Mouse (Mus musculus) erythroid progenitor cell, adult 5-6 weeks (primary cell): ENCODE measurements around the gene Cdc37l1. TPM values are rescaled to one million over a fixed set of nuclear protein-coding genes. Genes with fewer than 3 reads are reported as not detected.

ENCODE experiments used
- ATAC-seq: replicated peaks from 2 replicates; pipeline ENCODE4 v1.8.0; 2016; ENCODE audit warnings: moderate number of reproducible peaks, mild to moderate bottlenecking, moderate TSS enrichment, inconsistent platforms; ENCODE audit not compliant: poor library complexity, low FRiP score, severe bottlenecking
- total RNA-seq, 2 experiments: library from RNA; stranded (forward) in 1 of 2; stranded (reverse) in 1 of 2; fragments of 150-400 nt in 1 of 2; fragments of 186-747, 209-891 nt in 1 of 2; gene quantifications; 2 replicates each; pipeline versions ENCODE4 v1.2.3 to v1.2.4; 2015 to 2017; ENCODE audit warnings: low replicate concordance in 2 of 2

The Cdc37l1 gene
- 43.2 and 45.4 TPM in 2 replicates for total RNA-seq (2015; ENCODE audit: low replicate concordance)
- 41.8 and 53.5 TPM in 2 replicates for total RNA-seq (2017; ENCODE audit: low replicate concordance)

DNA sequence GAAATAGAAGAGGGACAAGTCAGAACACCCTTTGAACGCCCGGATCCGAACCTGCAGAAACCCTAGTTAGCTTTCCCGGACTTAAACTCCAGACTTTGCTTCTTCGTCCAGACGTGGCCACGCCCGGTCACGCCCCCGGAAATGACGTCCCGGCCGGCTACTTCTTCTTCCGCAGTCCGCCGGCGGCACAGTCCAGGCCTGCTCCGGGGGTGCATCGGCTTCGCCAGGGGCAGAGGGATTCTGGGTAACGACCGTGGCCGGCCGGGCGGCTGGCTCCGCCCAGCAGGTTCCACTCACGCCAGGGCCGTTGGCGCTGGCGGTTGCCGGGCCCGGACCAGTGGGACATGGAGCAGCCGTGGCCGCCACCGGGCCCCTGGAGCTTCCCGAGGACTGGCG lies at the start of gene Cdc37l1:
Cdc37l1 (plus strand) TSS at position 159 of the 396 bp plus-strand sequence.
- peak; percentile 99 for ATAC-seq

DNA sequence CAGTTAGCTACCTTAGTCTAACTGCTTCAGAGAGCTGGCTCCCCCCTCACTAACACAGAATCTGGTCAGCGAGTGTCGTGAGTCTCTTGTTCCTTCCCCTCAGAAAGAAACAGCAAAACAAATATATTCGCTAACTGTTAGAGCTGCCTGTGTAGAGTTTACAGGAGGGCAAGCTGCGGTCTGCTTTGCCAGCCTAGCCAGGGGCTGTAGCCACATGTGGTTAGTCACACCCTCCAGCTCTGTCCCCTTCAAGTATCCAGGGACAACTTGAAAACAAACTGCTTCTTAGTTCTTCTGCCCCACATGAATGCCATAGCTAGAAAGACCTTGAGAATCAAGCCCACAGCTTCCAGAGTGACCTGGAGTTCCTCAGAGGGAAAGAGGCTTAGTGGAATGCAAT lies 48.9 kb upstream of the Cdc37l1 start:
- no peak for ATAC-seq

- ATAC-seq: no peak
Observed at GRCm38 (mm10) chr19:28946782-28947181, 43.4 kb upstream of the Cdc37l1 start.

DNA sequence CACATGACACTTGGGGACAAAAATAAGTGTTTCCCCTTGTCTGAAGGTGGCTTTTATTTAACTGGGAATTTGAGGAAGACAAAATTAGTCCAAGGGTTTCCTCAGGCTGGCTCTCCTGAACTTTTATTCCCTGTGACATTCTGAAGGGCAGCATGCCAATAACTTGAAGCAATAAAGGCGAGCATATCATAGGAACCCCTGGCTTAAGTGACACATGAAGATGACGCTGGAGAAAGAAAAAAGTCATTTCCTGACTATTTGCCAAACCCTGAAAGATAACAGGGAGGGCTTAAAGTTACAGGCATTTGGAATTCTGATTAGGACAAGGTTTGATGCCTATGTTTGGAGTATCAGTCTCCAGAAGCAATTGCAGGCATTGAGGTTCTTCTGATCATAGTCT lies 42.8 kb upstream of the Cdc37l1 start:
- no peak for ATAC-seq

DNA sequence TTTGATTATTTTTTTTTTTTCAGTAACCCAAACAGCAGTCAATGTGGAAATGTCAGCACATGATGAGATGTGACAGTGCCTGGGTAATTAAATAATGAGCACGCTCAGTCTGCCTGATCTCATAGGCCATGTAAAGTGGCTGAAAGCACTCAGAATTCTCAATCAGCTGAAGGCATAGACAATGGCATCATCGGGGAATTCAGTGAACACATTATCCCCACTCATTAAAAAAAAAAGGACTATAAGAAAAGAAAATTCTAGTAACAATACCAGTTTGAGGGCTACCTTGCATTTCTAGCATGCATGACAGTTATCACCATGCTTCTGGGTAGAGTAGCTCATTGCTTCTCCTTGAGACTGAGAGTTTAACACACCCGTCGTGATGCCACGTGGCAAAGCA lies 38.9 kb upstream of the Cdc37l1 start:
- no peak for ATAC-seq

DNA sequence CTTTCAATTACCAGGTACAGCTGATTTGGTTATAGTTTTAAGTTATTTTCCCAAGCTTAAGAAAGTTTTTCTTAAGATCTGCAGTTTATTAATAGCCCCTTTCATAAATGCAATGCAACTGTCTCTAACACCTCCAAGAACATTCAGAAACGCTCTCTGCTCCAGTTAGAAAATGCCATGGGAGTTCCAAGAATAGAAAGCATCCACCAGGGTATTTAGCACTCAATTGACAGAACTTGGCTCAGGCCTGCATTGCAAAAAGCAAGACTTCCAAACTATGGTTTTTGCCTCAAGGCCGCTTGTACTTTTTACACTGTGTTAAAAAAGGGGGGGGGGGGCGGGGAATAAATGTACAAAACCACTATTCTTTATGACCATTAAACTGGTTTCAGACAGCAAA lies 27.0 kb upstream of the Cdc37l1 start:
- ATAC-seq: no peak

- ATAC-seq: no peak
Observed at GRCm38 (mm10) chr19:28963513-28963841, 26.7 kb upstream of the Cdc37l1 start.

GRCm38 (mm10) chr19:28963842-28964551 lies 26.2 kb upstream of the Cdc37l1 start, which contains the start of gene Plpp6:
Gene Plpp6, plus strand, starts transcription at chr19:28963953.
- peak; percentile 85 for ATAC-seq

- no peak for ATAC-seq
Observed at GRCm38 (mm10) chr19:28964552-28964903, 25.6 kb upstream of the Cdc37l1 start.

DNA sequence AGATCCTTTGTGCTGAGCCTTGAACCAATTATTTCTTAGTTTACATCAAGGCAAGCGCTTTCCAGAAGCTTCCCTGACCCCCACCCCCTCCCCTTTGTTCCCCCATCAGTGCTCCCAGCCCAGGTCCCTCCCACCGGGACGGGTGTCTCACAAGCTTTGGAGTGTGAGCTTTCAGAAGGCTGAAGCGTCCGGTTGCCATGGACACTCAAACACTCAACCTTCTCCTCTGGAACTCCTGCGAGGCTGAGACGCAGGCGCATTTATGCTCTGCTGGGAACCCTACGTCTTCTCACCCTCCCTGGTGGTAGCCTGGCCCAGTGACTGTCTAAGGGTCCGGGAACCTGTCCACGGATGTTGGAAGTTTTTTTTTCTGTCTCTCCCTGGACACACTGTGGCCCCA lies 22.5 kb upstream of the Cdc37l1 start, which contains the start of gene 4430402I18Rik:
4430402I18Rik (minus strand) TSS at position 149 of the 400 bp plus-strand sequence.
- ATAC-seq: no peak

GRCm38 (mm10) chr19:28968178-28968577 lies 22.0 kb upstream of the Cdc37l1 start:
- no peak for ATAC-seq

- ATAC-seq: no peak
Observed at GRCm38 (mm10) chr19:28969231-28969630, 20.9 kb upstream of the Cdc37l1 start.

DNA sequence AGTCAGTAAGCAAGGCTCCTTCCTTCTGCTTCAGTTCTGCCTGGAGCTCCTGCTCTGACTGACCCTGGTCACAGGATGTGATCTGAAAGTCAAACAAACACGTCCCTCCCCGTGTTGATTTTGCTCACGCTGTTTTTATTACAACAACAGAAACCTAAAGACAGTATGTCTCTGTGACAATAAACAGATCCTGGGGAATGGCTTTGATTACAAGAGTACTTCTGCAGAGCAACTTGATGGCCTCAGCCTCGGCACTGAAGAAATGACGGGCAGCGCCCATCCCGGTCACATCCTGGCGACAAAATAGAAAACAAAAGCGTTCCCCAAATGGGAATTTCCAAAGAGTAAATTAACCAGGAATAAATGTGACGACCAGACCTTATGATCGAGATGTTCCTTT lies 19.9 kb upstream of the Cdc37l1 start:
- ATAC-seq: no peak

GRCm38 (mm10) chr19:28974862-28975611 lies 15.1 kb upstream of the Cdc37l1 start:
- peak; percentile 82 for ATAC-seq

DNA sequence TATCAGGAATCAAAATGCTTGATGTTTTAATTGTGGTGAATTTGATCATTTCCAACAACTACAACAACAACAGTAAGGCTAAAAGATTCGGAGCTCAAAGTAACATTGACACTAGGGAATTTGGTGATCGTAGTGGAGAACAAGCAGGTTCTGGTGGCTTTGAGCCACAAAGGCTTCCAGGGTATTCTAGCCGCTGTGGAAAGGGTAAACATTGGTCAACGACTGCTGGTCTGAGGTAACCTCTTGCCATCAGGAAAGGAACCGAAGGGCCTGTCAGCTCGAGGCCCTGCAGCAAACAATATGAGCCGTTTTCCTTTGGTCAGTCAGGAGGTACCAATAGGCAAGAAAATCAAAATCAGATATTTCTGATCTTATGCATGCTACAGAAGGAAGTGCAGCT lies 7.5 kb upstream of the Cdc37l1 start:
- no peak for ATAC-seq

- ATAC-seq: no peak
Observed at GRCm38 (mm10) chr19:28989515-28989914, 637 bp upstream of the Cdc37l1 start.

DNA sequence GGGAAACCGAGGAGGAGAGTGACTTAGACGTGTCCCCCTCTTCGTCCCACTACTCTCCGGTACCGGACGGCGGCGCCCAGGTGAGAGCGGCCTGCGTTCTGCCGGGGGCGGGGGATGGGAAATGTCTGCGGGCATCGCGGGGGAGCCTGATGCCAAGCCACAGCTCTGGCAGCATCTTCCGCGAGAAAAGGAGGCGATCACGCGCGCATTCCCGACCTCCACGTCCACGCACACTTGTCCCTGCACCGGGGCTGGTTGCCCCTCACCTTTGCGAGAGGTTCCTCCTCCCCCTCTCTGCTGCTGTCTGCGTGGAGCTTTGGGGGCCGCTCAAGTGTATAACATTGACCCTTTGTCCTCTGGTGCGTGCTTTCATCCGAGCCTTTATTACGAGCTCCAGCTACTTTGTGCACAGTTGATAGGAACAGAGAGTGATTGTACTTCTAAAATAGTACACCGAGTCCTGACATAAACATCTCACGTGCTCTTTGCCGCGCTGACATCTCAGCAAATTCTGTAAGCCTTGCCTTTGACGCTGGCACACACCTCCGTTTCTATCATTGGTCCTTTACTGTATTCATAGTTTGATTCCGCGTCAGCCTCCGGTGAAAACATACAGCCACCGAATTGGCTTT lies 554 bp downstream of the Cdc37l1 start:
- peak; percentile 21 for ATAC-seq

GRCm38 (mm10) chr19:28991391-28991790 lies 1.2 kb downstream of the Cdc37l1 start:
- no peak for ATAC-seq

GRCm38 (mm10) chr19:28994870-28995269 lies 4.7 kb downstream of the Cdc37l1 start:
- no peak for ATAC-seq

GRCm38 (mm10) chr19:28995366-28995765 lies 5.2 kb downstream of the Cdc37l1 start:
- ATAC-seq: no peak
